Mouse (Mus musculus) E14TG2a.4 (cell line): Measurements from ENCODE around the gene Nr4a2.
A peak's percentile ranks its signal among the peaks of the same experiment; 100 is the strongest.

ENCODE experiments used
- H3K27me3 ChIP-seq: 2 replicates; pipeline ENCODE4 v1.6.1; 2014; ENCODE audit warnings: low read length, control low read depth; ENCODE audit not compliant: insufficient read depth
- H3K36me3 ChIP-seq: 2 replicates; pipeline ENCODE4 v1.6.1; 2014; ENCODE audit warnings: low read length, control low read depth; ENCODE audit not compliant: insufficient read depth
- H3K4me1 ChIP-seq: replicated peaks from 2 replicates; pipeline ENCODE4 v1.6.1; 2014; ENCODE audit warnings: low read depth, low read length, control low read depth
- H3K4me3 ChIP-seq: replicated peaks from 2 replicates; pipeline ENCODE4 v1.5.1; 2014; ENCODE audit warnings: mild to moderate bottlenecking, low read length
- H3K9me3 ChIP-seq: 2 replicates; pipeline ENCODE4 v1.6.1; 2014; ENCODE audit warnings: low read length, control low read depth
- CTCF ChIP-seq: conservative IDR thresholded peaks from 2 replicates; pipeline ENCODE4 v1.5.1; 2014; ENCODE audit warnings: low read length
- NANOG ChIP-seq: IDR thresholded peaks from 2 replicates; pipeline ENCODE4 v1.6.1; 2014; ENCODE audit warnings: borderline replicate concordance, low read length, mixed read lengths
- POU5F1 ChIP-seq: IDR thresholded peaks from 2 replicates; pipeline ENCODE4 v1.6.1; 2014; ENCODE audit warnings: low read length, borderline replicate concordance

Gene Nr4a2

DNA sequence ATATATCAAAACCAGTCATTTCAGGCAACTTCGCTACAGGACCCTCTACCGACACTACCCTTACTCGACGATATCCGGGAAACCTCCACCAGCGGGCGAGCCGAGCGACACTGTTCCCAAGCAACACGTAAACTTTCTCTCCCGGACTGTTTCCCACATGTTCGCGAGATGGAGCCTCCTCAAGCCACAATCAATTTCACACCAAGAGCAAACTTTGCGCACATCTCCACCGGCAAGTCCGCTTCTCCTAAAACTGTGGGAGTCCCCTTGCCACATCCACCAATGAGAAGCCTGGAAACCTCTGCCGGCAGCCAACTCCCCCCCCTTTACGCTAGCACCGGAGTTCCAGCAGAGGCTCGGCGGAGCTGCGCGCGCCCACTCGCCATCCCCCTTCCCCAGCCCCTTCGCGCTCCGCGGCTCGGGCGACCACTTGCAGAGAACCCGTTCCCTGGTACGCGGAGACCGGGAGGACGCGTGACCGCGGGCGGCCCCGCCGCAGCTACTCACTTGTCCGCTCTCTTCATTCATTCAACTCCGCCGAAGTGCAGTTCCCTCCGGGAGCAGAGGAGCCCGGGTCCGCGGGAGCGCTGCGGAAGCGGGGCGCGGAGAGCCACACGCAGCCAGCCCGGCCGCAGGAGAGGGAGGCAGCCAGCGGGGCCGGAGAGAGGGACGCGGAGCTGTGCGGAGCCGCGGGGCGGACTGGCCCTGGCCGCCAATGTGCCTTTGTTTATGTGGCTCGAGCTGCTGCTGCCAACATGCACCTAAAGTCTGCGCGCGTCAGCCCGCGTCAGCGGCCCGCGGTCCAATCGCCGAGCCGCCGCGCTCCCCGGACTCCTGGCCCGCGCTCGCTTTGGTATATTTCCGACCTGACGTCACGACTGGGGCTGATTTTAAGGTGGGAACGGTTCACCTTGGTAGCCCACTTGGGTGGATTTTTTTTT is 9.3 kb downstream of the Nr4a2 start:
- Histone ChIP-seq H3K36me3 (no peaks in the 10 kb centered on the region), H3K4me3 (peak overlapping the region; percentile 89), H3K9me3 (no peaks in the 10 kb centered on the region), H3K4me1 (peaks cover 64% of the 10 kb centered on the region), H3K27me3 (peaks cover 76% of the 10 kb centered on the region)
- TF ChIP-seq POU5F1 = no peak

- Histone ChIP-seq H3K4me1 (peaks cover 66% of the 10 kb centered on the region), H3K36me3 (no peaks in the 10 kb centered on the region), H3K27me3 (peaks cover 86% of the 10 kb centered on the region), H3K4me3 (no peak overlapping the region), H3K9me3 (no peaks in the 10 kb centered on the region)
- no peak for TF ChIP-seq POU5F1
- no peak for TF ChIP-seq NANOG
- TF ChIP-seq CTCF = no peak
Observed at GRCm38 (mm10) chr2:57113431-57113830, 10.4 kb downstream of the Nr4a2 start.

GRCm38 (mm10) chr2:57112949-57113348 is 10.9 kb downstream of the Nr4a2 start:
- TF ChIP-seq NANOG = no peak
- TF ChIP-seq POU5F1 = no peak
- no peak for TF ChIP-seq CTCF

GRCm38 (mm10) chr2:57111791-57112538 is 11.8 kb downstream of the Nr4a2 start:
- H3K4me1 ChIP-seq = peaks cover 59% of the 10 kb centered on the region
- H3K9me3 ChIP-seq = no peaks in the 10 kb centered on the region
- peaks cover 94% of the 10 kb centered on the region for H3K27me3 ChIP-seq
- H3K36me3 ChIP-seq = no peaks in the 10 kb centered on the region
- TF ChIP-seq CTCF (no peak), NANOG (no peak), POU5F1 (no peak)
- H3K4me3 ChIP-seq = peak overlapping the region; percentile 58

More at GRCm38 (mm10) chr2:57112949-57113348, 10.9 kb downstream of the Nr4a2 start:
- H3K4me3 ChIP-seq = no peak overlapping the region
- H3K27me3 ChIP-seq = peaks cover 91% of the 10 kb centered on the region
- no peaks in the 10 kb centered on the region for H3K36me3 ChIP-seq
- H3K9me3 ChIP-seq = no peaks in the 10 kb centered on the region
- peaks cover 65% of the 10 kb centered on the region for H3K4me1 ChIP-seq

- no peak for TF ChIP-seq NANOG
- H3K36me3 ChIP-seq = no peaks in the 10 kb centered on the region
- peaks cover 88% of the 10 kb centered on the region for H3K27me3 ChIP-seq
- peak overlapping the region; percentile 58 for H3K4me3 ChIP-seq
- H3K9me3 ChIP-seq = no peaks in the 10 kb centered on the region
- H3K4me1 ChIP-seq = peaks cover 56% of the 10 kb centered on the region
Observed at GRCm38 (mm10) chr2:57111011-57111790, 12.6 kb downstream of the Nr4a2 start.

DNA sequence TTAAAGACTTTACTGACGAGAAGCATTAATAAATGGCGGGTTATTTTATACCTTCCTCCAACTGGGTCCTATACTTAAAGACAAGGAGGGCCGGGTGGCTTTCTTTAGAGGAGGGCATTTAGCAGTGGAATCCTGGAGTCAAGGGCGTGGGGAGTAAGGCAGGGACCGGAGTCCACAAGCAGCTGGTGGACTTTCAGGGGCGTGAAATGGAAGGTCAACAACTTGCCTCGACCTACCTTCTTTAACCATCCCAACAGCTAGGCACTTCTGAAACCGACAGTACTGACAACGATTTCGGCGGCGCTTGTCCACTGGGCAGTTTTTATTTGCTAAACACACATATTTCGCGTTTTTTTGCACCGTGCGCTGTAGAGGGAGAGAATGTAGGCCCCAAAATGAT is 13.4 kb downstream of the Nr4a2 start:
- Histone ChIP-seq H3K36me3 (no peaks in the 10 kb centered on the region), H3K4me1 (peaks cover 50% of the 10 kb centered on the region), H3K9me3 (no peaks in the 10 kb centered on the region), H3K27me3 (peaks cover 89% of the 10 kb centered on the region), H3K4me3 (no peak overlapping the region)
- TF ChIP-seq POU5F1 = no peak
- no peak for TF ChIP-seq NANOG
- TF ChIP-seq CTCF = no peak

GRCm38 (mm10) chr2:57109926-57110325 is 13.9 kb downstream of the Nr4a2 start:
- no peaks in the 10 kb centered on the region for H3K9me3 ChIP-seq
- H3K36me3 ChIP-seq = no peaks in the 10 kb centered on the region
- no peak overlapping the region for H3K4me3 ChIP-seq
- peaks cover 45% of the 10 kb centered on the region for H3K4me1 ChIP-seq
- TF ChIP-seq NANOG (no peak), POU5F1 (no peak), CTCF (no peak)
- H3K27me3 ChIP-seq = peaks cover 88% of the 10 kb centered on the region

DNA sequence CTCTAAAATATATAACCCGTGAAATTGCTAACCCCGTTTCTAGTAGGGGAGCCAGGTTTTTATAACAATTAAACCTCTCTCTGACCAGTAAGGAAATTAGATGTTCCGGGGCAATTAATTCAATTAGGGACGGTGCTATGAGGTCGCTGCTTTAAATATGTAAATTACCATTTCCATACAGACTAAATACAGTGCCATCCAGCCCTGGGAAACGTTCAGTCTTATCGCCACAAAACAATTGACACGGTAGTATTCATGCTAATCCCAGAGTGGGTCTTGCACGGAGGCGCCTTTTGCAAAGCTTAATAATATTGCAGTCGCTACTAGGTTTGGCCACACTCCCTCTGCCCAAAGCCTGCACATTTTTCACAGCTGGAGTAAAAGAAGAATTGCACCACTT is 14.5 kb downstream of the Nr4a2 start:
- no peak for TF ChIP-seq POU5F1
- no peak for TF ChIP-seq CTCF
- no peak for TF ChIP-seq NANOG
- H3K4me1 ChIP-seq = peaks cover 46% of the 10 kb centered on the region

More for the DNA sequence above, 14.5 kb downstream of the Nr4a2 start:
- Histone ChIP-seq H3K4me3 (no peak overlapping the region), H3K9me3 (no peaks in the 10 kb centered on the region), H3K36me3 (no peaks in the 10 kb centered on the region), H3K27me3 (peaks cover 88% of the 10 kb centered on the region)
